Mouse (Mus musculus) adrenal gland, adult 18-20 months (tissue): ENCODE measurements around the gene Aunip. TPM values are rescaled to one million over a fixed set of nuclear protein-coding genes. Genes with fewer than 3 reads are reported as not detected.
A peak's percentile ranks its signal among the peaks of the same experiment; 100 is the strongest.
"Not testable (repeated sequence)": the region's sequence is repeated elsewhere in the genome, so short reads cannot be mapped to it uniquely, and the experiment has no call there.

Experiments used
- DNase-seq, 2 experiments: peaks; one replicate each; pipeline ENCODE4 v3.0.0; 2021 to 2022; ENCODE audit warnings: low spot score in 2 of 2
- total RNA-seq, 2 experiments: library from RNA; stranded (reverse); gene quantifications; 1 replicate in 1 of 2; 2 replicates in 1 of 2; pipeline ENCODE4 v1.2.3; 2021

Gene Aunip
- total RNA-seq, 2 experiments from 2014 or later: 0.48 to 0.56 TPM

DNA sequence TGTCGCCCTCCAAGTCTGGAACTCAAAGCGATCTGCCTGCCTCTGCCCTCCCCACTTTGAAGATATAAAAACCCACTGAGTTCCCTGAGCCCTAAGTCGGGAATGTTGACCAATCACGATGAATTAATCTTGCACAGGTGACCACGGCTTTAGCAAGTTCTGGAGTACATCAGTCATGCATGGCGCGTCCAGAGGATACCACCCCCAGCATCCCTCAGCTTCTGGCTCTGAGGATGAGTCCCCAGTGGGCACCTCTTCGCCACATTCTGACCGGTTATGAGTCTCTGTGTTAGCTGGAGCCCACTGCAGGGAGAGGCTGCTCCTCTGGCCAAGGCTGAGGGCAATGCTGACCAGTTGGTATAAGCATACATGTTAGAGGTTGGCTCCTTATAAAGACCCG is 26.6 kb upstream of the Aunip start:
- DNase-seq: no peak

DNA sequence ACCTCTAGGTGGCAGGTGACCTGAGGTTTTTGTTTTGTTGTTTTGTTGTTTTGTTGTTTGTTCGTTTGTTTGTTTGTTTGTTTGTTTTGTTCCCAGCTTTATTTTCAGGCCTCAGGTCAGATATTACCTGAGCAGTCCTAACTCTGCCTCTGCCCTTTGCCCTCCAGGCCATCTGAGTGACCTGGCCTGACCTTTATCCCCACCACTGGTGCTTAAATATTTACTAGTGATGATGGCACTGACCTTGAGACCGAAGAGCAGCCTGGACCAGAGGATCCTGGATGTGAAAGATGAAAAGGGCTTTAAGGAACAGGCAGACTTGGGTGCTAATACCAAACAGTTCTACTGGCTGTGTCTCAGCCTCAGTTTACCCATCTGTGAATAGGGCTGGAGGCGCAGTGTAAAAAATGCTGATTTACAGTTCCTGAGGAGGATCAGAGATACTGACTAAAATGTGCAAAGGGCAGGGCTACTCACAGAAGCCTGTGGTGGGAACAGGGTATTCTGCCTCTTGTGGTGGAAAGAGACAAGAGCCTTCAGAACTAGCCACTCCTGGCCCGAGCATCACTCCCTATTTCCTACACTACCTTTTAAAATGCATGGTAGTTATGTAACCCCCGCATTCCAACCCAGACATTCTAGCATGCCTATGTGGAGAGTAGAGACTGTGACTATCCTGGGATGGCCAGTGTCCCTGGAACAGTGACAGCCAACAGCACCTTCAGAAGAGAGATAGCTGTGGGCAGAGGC is 25.5 kb upstream of the Aunip start:
- DNase-seq: no peak

- no peak for DNase-seq
These were observed 22.6 kb upstream of the Aunip start for GRCm38 (mm10) chr4:134488211-134488610.

DNA sequence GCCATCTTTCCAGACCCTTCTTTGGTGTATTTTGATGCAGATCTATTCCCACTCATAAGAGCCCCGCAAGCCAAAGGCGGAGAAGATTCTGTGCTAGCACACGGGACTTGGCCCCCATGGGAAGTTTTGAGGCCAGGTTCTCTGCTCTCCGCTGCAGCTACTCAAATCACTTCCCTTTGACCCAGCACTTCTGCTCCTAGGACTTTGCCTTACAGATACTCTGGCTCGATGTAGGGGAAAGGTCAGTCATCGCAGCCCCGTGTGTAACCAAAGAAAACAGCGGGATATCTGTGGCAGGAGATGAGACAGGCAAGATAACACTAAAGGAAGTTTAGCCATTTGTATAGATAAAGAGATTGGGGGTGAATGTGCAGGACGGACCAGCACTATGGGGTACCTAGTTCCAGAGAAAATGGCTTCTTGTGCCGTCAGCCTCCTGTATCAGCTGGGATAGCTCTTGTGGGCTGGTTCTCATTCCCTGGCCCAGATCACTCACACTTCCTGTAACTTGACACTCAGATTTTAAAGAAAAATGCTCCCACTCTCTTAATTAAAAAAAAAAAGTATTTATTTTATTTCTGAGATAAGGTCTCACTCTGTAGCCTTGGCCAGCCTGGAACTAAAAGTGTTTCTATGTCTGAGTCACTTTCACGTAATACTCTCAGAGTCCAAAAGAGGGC is 20.7 kb upstream of the Aunip start:
- no peak for DNase-seq

GRCm38 (mm10) chr4:134491716-134492115 is 19.1 kb upstream of the Aunip start:
- no peak for DNase-seq

DNA sequence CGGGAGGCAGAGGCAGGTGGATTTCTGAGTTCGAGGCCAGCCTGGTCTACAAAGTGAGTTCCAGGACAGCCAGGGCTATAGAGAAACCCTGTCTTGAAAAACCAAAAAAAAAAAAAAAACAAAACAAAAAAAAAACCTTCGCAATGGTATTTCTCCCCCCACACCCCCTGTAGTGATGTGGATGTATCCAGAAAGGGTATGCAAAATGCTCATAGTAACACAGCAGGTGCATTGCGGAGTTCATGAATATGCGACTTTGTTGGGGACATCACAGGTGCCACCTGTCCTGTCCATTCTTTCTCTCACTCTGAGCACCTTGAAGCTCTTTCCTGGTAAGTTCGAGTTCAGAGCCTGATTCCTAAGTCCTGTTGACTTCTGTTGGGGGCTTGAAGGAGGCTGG is 16.6 kb upstream of the Aunip start:
- not testable (repeated sequence) for DNase-seq

GRCm38 (mm10) chr4:134494780-134495545 is 15.8 kb upstream of the Aunip start:
- no peak for DNase-seq

DNA sequence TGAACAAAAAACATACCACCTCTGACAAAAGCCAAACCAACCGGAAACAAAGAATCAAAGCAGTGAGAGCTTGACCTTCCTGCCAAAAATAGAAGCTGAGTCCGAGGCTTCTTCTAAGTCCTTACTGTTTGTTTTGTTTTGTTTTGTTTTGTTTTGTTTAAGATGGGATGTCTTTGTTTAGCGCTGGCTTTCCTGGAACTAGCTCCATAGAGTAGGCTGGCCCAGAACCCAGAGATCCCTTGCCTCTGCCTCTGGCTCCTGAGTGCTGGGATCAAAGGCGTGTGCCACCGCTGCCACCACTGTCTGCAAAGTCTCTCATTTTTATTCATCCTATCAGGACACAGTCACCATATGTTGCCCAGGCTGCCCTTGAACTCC is 15.3 kb upstream of the Aunip start:
- DNase-seq: no peak

DNA sequence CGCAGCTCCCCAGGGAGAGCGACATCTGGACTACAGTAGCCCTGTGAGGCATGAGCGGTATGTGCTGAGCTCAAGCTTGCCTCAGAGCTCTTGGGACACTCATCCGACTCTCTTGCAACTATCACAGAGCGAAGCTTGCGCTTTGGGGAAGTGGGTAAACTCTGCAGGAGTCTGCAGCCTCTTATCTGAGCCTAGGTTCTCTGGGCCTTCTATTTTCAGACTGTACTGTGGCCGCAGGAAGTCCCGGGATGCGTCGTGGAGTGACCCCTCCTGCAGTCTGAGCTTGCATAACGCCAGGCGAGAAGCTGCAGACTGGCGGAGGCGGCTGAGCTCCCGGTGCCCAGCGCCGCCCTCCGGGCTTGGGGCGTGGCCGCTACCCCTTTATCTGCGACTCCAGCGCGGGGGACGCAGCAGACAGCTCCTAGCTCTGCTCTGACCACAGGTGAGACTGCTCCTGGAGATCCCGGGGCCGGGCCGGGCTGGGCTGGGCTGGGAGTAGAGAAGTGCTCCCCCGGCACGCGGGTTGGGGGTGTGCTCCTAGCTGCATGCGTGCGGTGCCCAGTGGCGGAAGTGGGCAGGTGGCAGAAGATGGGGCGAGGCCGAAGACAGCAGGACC is 14.1 kb upstream of the Aunip start, which contains the start of gene Paqr7:
Gene Paqr7, plus strand, starts transcription at position 103 of the 616 bp plus-strand sequence.
- peak; percentile 81 to 82 for DNase-seq

GRCm38 (mm10) chr4:134497223-134497622 is 13.6 kb upstream of the Aunip start:
- no peak for DNase-seq

DNA sequence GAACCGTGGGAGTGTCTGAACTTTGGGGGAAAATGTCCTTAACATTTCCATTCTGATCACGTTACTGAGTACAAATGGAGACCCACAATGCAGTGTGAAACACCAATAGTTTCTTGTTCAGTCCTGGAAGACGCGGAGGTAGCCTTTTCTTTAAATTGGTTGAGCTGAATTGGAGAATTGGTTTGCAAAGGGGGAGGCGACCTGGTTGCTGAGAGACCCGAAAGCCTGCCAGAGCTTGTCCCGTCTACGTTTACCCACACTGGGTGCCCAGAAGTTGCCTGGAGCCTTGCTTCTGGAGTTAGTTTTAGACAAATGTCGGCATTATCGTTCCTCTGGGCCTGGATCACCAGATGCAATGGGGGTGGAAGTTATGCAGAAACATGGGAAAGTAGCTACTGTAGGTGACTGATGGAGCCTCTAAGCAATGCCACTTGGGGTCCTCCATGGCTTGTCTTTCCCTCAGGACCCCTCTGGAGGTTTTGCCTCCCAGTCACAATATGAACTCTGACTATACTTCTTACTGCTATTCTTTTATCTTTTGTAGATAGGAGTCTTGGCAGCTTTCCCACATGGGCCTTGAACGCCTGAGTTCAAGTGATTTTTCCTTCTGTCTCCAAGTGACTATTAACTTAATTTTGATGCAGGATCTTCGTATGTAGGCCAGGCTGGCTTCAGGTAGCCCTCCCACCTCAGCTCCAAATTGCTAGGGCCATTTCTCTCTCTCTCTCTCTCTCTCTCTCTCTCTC is 12.6 kb upstream of the Aunip start:
- DNase-seq: no peak

DNA sequence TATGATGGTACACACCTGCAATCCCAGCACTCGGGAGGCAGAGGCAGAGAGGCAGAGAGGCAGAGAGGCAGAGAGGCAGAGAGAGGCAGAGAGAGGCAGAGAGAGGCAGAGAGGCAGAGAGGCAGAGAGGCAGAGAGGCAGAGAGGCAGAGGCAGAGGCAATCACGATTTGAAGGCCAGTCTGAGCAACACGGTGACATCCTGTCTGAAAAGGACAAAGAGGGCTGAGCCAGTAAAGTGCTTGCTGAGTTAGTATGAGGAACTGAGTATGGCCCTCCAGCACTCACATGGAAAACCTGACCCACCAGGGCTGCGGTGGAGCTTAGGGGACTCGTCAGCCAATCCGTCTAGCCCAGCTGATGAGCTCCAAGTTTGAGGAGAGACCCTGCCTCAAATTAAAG is 11.8 kb upstream of the Aunip start:
- DNase-seq: not testable (repeated sequence)

DNA sequence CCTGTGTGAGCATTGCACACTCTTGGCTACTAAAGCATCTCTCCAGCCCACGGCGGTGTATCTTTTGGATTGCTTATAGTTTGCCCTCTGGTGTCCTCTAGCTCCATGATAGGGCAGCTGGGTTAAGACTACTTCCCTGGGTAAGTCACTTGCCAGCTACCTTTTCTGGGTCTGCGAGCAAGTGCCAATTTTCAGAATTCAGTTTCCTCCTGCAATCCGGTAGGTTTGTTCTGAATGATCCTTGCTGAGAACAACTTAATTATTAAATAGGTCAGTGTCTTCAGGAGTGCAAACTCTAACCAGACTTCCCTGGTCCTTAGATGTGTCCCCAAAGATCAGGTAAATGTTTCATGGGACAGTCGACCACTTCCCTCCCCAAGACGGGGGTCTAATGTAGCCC is 9.7 kb upstream of the Aunip start:
- DNase-seq: no peak

DNA sequence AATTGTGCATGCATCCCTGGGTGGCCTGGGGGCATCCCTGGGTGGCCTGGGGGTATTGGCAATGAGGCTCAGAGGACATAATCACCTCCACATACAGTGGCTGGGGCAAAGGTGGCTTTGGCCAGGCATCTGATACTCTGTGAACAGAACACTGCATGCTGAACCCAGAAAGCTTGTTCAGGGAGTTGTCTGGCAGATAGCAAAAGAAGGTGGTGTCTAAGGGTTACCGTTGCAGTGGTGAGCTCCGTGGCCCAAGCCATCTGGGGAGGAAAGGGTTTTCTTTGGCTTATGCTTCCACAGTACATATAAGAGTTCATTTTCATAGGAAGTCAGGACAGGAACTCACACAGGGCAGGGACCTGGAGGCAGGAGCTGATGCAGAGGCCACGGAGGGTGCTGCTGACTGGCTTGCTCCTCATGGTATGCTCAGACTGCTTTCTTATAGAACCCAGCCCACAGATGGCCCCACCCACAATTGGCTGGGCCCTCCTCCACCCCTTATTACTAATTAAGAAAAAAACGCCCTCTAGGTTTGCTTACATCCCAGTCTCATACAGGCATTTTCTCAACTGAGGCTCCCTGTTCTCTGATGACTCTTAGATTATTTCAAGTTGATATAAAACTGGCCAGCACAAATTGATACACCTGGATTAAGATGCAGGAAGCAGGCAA is 7.0 kb upstream of the Aunip start:
- no peak for DNase-seq

DNA sequence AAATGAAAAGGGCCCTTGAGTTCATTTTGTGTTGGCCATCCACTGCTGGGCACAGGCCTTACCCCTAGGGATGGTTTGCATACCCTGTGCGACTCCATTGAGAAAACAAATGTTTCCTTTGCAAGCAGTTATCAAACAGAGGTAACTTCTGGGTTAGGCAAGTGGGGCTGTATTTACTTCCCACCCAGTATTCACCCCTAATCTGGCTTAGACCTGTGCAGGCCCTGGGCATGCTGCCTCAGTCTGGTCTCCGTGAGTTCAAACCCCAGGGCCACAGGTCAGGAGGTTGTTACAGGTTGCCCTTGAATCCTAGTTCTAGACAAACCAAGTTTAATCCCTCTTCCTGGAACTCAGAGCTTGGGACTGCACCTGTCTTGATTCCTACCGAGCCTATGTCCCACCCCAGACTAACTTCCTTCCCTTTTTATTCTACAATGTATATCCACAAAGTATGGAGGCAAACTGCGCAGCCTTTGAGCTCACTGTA is 5.5 kb upstream of the Aunip start:
- no peak for DNase-seq

DNA sequence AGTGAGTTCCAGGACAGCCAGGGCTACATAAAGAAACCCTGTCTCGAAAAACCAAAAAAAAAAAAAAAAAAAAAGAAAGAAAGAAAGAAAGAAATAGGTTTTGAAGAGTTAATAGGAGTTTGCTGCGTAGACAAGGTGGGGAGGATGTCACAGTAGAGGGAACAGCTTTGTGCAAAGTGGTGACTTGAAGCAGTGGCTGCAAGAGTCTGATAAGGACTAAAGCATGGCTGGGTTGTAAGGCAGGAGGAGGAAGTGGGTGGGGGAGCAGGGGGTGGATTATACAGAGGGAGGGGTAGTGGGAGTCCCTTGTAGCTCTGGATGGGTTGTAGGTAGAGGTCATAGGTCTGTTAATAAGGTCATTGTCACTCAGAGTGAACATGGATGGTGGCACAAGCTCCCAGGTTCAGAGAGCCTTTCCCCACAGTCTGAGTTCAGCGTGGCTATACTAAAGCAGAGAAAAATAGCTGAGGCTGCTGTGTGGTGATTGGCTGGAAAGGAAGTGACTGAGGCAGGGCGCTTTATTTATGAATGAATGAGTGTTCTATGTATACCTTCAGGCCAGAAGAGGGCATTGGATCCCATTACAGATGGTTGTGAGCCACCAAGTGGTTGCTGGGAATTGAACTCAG is 4.7 kb upstream of the Aunip start:
- DNase-seq: no peak

- DNase-seq: no peak
These were observed 4.1 kb upstream of the Aunip start for GRCm38 (mm10) chr4:134506713-134507112.

GRCm38 (mm10) chr4:134510396-134510795 is 403 bp upstream of the Aunip start:
- no peak for DNase-seq

- DNase-seq: no peak
These were observed 931 bp downstream of the Aunip start for GRCm38 (mm10) chr4:134511730-134512129.

GRCm38 (mm10) chr4:134512798-134513197 is 2.0 kb downstream of the Aunip start:
- DNase-seq: peak; percentile 70
